Mouse (Mus musculus) intestine, embryonic 16.5 days (tissue): ENCODE measurements at regions not wholly inside any gene's neighbourhood (a gene's known extent, or its start where the extent isn't known, plus 50 kb on each side); places are given as distances from the start of the nearest gene placed in this dataset.

Source experiments
- ATAC-seq: fragments of 200-750 bp; cut with Nextera tagmentation; 2 replicates; pipeline ENCODE4 v1.8.0; 2017; ENCODE audit warnings: moderate TSS enrichment, moderate library complexity
- H3K27ac ChIP-seq: fragments of 300-500 bp; sonication (generic); 2 replicates; pipeline ENCODE4 v1.5.1; 2014; ENCODE audit warnings: mild to moderate bottlenecking, low read length
- H3K27me3 ChIP-seq: fragments of 300-500 bp; sonication (generic); replicated peaks from 2 replicates; pipeline ENCODE4 v1.6.1; 2014; ENCODE audit warnings: low read length, control low read depth, mixed read lengths; ENCODE audit not compliant: control insufficient read depth, insufficient read depth
- H3K36me3 ChIP-seq: fragments of 300-500 bp; sonication (generic); 2 replicates; pipeline ENCODE4 v1.6.1; 2014; ENCODE audit warnings: low read length, control low read depth; ENCODE audit not compliant: control insufficient read depth, insufficient read depth
- H3K4me1 ChIP-seq: fragments of 300-500 bp; sonication (generic); 2 replicates; pipeline ENCODE4 v1.6.1; 2014; ENCODE audit warnings: low read length, control low read depth, mixed read lengths; ENCODE audit not compliant: control insufficient read depth, insufficient read depth
- H3K4me2 ChIP-seq: fragments of 300-500 bp; sonication (generic); 2 replicates; pipeline ENCODE4 v1.6.1; 2014; ENCODE audit warnings: low read depth, low read length, control low read depth
- H3K4me3 ChIP-seq: fragments of 300-500 bp; sonication (generic); 2 replicates; pipeline ENCODE4 v1.5.1; 2014; ENCODE audit warnings: mild to moderate bottlenecking, low read length
- H3K9ac ChIP-seq: fragments of 300-500 bp; sonication (generic); 2 replicates; pipeline ENCODE4 v1.6.1; 2014; ENCODE audit warnings: low read depth, low read length
- H3K9me3 ChIP-seq: fragments of 300-500 bp; sonication (generic); 2 replicates; pipeline ENCODE4 v1.6.1; 2016; ENCODE audit warnings: low read length, control low read depth; ENCODE audit not compliant: control insufficient read depth
- WGBS: fragments of 180-500 bp; shearing (Covaris S2); extraction: QIAGEN DNeasy Blood & Tissue Kit; methylation state at CpG from one replicate; pipeline ENCODE4 v1.1.7; 2014; 5-methylcytosine and 5-hydroxymethylcytosine counted together

DNA sequence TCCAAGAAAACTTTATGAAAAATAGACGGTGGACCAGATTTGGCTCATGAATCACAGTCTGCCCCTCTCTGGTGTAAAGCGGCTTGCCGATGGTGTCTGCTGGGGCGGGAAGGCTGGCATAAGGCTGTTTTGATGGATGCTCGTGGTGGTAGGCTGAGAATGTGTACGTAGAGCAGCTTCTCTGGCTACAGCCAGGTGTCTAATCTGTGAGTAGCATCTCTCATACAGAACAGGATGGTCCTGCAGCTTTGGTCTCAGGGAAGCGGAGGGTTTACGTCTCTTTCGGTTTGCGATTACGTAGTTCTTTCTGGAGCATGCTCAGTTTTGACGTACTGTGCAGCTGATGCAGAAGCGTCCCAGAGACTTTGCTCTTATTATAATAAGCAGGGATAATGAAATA is 222.9 kb downstream of the Ppp4r2 start:
- Histone ChIP-seq H3K27me3 (no peaks in the 10 kb centered on the region; the same call in 1 of the 2 replicates), H3K9me3 (no peaks in the 10 kb centered on the region), H3K4me2 (no peak overlapping the region), H3K36me3 (no peaks in the 10 kb centered on the region), H3K9ac (no peak overlapping the region), H3K27ac (no peak overlapping the region), H3K4me1 (0 out of 2 replicates have a peak, but pooled peaks cover 3% of the 10 kb centered on the region), H3K4me3 (no peak overlapping the region)
- no peak for ATAC-seq
- 86% methylated on average over 13 of the region's 13 CpGs for WGBS

DNA sequence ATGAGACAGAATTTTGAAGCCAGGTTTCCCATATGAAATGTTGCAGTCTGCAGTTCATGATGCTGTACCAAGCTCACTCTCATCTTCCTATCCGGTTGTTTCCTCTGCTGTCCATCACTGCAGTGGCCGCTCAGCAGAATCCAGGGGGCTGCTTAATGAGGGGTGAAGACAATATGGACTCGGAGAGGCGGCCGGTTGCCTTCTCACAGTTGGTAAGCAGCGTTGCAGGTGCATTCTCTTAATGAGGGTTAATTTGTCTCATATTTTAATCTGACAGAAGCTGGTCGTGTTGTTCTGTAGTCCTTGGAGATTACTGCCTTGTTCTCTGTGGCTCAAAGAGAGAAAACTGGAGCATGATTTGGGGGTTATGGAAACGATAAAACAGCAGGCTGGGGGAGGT is 225.6 kb downstream of the Ppp4r2 start:
- H3K4me1 ChIP-seq: 0 out of 2 replicates have a peak, but pooled peaks cover 3% of the 10 kb centered on the region
- no peak overlapping the region for H3K4me3 ChIP-seq
- no peaks in the 10 kb centered on the region for H3K36me3 ChIP-seq
- H3K9me3 ChIP-seq: no peaks in the 10 kb centered on the region
- H3K4me2 ChIP-seq: no peak overlapping the region
- 72% methylated on average over 8 of the region's 8 CpGs for WGBS
- no peak overlapping the region for H3K27ac ChIP-seq
- no peak for ATAC-seq
- no peaks in the 10 kb centered on the region; the same call in 1 of the 2 replicates for H3K27me3 ChIP-seq
- H3K9ac ChIP-seq: no peak overlapping the region

DNA sequence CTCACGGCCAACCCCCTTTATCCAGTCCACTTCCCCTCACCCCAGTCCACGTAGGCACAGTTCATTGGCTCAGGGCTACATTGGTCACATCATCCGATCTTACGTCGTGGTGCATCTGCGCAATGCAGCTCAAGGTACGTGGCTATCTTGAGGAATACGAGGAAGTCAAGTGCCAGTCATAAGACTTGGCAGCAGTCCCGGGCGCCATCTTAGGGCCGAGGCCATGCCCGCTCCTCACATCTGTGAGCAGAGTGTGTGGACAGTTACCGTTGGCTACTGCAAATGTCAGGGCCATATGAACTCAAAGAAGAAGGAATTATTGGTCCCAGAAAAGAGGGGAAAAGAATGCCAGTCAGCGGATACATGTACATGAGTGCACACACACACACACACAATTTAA is 228.8 kb downstream of the Ppp4r2 start:
- Histone ChIP-seq H3K27ac (no peak overlapping the region), H3K36me3 (no peaks in the 10 kb centered on the region), H3K9me3 (no peaks in the 10 kb centered on the region), H3K27me3 (no peaks in the 10 kb centered on the region; the same call in 1 of the 2 replicates), H3K4me1 (no peaks in the 10 kb centered on the region), H3K9ac (no peak overlapping the region), H3K4me3 (no peak overlapping the region), H3K4me2 (no peak overlapping the region)
- ATAC-seq: no peak
- WGBS: 92% methylated on average over 14 of the region's 14 CpGs

DNA sequence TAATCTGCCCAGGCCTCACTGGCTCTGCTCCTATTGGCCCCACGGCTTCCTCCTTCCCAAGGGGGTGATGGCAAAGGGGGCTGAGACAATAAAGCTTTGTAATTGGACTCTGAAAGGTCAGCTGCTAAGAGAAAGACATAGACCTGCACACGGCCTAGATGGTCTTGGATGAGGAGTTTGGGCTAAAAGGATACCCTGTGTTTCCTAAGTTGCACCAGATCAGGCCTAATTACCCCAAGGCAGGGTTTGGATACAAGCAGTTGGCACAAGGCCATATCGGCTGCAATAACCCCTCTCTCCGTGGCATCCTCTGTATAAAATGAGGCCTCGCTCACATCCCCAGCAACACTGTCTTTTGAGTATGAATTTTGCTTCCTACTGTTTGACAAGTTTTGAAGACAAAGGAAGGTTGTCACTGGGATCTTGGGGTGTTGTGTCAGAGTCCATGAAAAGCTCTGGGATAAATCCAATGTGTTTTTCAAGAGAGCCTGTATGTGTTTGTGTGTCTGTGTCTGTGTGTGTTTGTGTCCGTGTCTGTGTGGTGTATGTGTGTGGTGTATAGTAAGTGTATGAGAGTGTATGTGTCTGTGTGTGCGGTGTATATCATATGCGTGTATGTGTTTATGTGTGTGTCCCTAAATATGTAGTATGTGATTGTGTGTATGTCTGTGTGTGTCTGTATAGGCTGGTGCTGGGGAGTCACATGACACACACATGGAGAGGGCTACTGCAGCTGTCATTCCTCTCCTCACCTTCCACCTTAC is 242.5 kb downstream of the Ppp4r2 start:
- 77% methylated on average over 8 of the region's 8 CpGs for WGBS
- H3K4me3 ChIP-seq: no peak overlapping the region
- H3K27ac ChIP-seq: no peak overlapping the region
- no peaks in the 10 kb centered on the region for H3K4me1 ChIP-seq
- no peak for ATAC-seq
- H3K27me3 ChIP-seq: no peaks in the 10 kb centered on the region
- H3K9ac ChIP-seq: no peak overlapping the region
- no peak overlapping the region for H3K4me2 ChIP-seq
- no peaks in the 10 kb centered on the region for H3K9me3 ChIP-seq
- H3K36me3 ChIP-seq: no peaks in the 10 kb centered on the region

DNA sequence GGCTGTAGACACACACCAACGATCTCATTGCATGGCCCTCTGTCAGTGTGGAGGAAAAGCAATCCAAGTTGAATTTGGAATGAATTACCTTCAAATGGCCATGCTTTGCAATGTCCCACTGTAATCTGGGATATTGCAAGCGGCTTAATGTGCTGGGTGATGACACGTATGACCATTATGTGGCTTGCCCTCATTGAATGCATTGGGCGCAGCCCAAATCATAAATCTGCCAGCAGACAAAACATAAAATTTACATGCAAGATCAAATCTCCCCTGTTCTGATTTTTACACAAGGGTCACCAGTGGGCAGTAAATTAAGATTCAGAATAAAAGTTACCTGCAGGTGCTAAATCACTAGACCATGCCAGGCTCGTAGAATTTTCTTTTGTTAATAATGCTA is 244.9 kb downstream of the Ppp4r2 start:
- Histone ChIP-seq H3K9me3 (no peaks in the 10 kb centered on the region), H3K4me1 (no peaks in the 10 kb centered on the region), H3K27me3 (no peaks in the 10 kb centered on the region), H3K4me2 (no peak overlapping the region), H3K36me3 (no peaks in the 10 kb centered on the region), H3K9ac (no peak overlapping the region), H3K27ac (no peak overlapping the region), H3K4me3 (no peak overlapping the region)
- ATAC-seq: no peak
- 81% methylated on average over 5 of the region's 5 CpGs for WGBS

DNA sequence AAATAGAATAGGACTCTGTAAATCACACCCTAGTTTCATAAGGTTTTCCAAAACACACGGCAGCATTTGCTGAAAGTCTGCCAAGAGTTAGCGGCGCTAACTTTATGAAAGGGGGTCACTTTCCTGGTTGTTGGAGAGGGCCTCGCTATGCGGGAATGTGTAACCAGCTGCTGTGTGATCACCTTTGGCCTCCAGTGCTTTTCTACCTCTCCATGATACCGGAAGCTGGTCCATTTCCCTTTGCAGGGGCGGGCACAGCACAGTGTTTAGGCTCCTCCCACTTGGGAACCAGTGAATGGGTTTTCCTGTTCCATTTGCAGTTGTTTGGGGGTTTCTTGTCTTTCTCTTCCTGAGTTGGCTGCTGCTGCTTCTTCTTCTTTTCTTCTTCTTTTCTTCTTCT is 250.3 kb downstream of the Ppp4r2 start:
- Histone ChIP-seq H3K4me1 (no peaks in the 10 kb centered on the region), H3K27me3 (peaks cover 4% of the 10 kb centered on the region; the same call in 1 of the 2 replicates), H3K27ac (no peak overlapping the region), H3K4me2 (no peak overlapping the region), H3K9ac (no peak overlapping the region), H3K9me3 (no peaks in the 10 kb centered on the region), H3K4me3 (no peak overlapping the region), H3K36me3 (no peaks in the 10 kb centered on the region)
- 53% methylated on average over 7 of the region's 7 CpGs for WGBS
- no peak for ATAC-seq

DNA sequence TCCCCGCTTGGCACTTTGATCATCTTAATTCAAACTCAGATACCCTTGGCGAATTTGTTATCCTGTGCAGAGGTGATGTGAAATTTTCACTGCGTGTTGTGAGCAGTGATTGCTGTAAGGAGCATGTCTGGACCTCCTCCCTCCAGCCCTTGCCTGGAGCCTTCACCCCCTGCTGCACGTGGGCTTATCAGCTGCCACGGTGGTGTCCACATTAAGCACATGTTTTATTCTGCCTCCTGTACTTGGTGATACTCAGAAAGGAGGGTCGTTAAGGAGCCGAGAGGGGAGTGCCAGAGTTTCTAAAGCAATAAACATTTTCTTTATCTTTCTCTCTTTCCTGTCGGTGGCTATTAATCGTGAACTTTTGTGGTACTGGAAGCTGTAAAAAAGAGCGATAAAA is 258.8 kb downstream of the Ppp4r2 start:
- Histone ChIP-seq H3K27ac (no peak overlapping the region), H3K9me3 (no peaks in the 10 kb centered on the region), H3K4me1 (peaks cover 3% of the 10 kb centered on the region; the same call in 1 of the 2 replicates), H3K4me3 (no peak overlapping the region), H3K4me2 (no peak overlapping the region), H3K36me3 (no peaks in the 10 kb centered on the region), H3K9ac (no peak overlapping the region), H3K27me3 (peaks cover 7% of the 10 kb centered on the region)
- peak; percentile 85 for ATAC-seq
- WGBS: 22% methylated on average over 10 of the region's 10 CpGs
